Mouse (Mus musculus) liver, embryonic 14.5 days (tissue): ENCODE data around the gene Tnfrsf22. TPM values are rescaled to one million over a fixed set of nuclear protein-coding genes. Genes with fewer than 3 reads are reported as not detected.
"Not testable (repeated sequence)": the region's sequence is repeated elsewhere in the genome, so short reads cannot be mapped to it uniquely, and the experiment has no call there.

Source experiments
- ATAC-seq: fragments of 200-750 bp; cut with Nextera tagmentation; 2 replicates; pipeline ENCODE4 v1.8.0; 2017; ENCODE audit warnings: moderate number of reproducible peaks, mild to moderate bottlenecking, moderate library complexity; ENCODE audit not compliant: insufficient read depth
- DNase-seq, 3 experiments: peaks; one replicate each; pipeline ENCODE4 v3.0.0-alpha.2; 2012 to 2013; ENCODE audit warnings: low read depth in 3 of 3, low spot score in 3 of 3
- H3K27ac ChIP-seq: fragments of 300-500 bp; sonication (generic); 2 replicates; pipeline ENCODE4 v1.5.1; 2014; ENCODE audit warnings: moderate library complexity, mild to moderate bottlenecking, control low read depth, inconsistent platforms
- H3K27me3 ChIP-seq: fragments of 300-500 bp; sonication (generic); 2 replicates; pipeline ENCODE4 v1.6.1; 2014; ENCODE audit warnings: mild to moderate bottlenecking, low read length, moderate library complexity; ENCODE audit not compliant: control insufficient read depth, insufficient read depth
- H3K36me3 ChIP-seq: fragments of 300-500 bp; sonication (generic); replicated peaks from 2 replicates; pipeline ENCODE4 v1.6.1; 2014; ENCODE audit warnings: low read depth; ENCODE audit not compliant: control insufficient read depth, insufficient read depth
- H3K4me1 ChIP-seq, 2 experiments: fragments of 200-500 bp in 1 of 2; fragments of 300-500 bp in 1 of 2; sonication (generic) in 1 of 2; replicated peaks; 2 replicates each; pipeline ENCODE4 v1.6.1; 2012 to 2014; ENCODE audit warnings: antibody characterized with exemption in 1 of 2, inconsistent platforms in 1 of 2, low read length in 1 of 2; ENCODE audit not compliant: control insufficient read depth in 2 of 2, insufficient read depth in 2 of 2
- H3K4me2 ChIP-seq: fragments of 300-500 bp; sonication (generic); 2 replicates; pipeline ENCODE4 v1.6.1; 2014; ENCODE audit warnings: low read depth, mild to moderate bottlenecking, control low read depth, moderate library complexity
- H3K4me3 ChIP-seq, 2 experiments: fragments of 200-500 bp in 1 of 2; fragments of 300-500 bp in 1 of 2; sonication (generic) in 1 of 2; 2 replicates each; pipeline ENCODE4 v1.5.1; 2012 to 2014; ENCODE audit warnings: low read depth in 2 of 2, low read length in 2 of 2, mild to moderate bottlenecking in 2 of 2, control low read depth in 1 of 2, inconsistent platforms in 1 of 2, moderate library complexity in 1 of 2; ENCODE audit not compliant: insufficient read depth in 1 of 2
- H3K9ac ChIP-seq: fragments of 300-500 bp; sonication (generic); replicated peaks from 2 replicates; pipeline ENCODE4 v1.6.1; 2014; ENCODE audit warnings: mild to moderate bottlenecking, control low read depth, moderate library complexity
- H3K9me3 ChIP-seq: fragments of 300-500 bp; sonication (generic); 2 replicates; pipeline ENCODE4 v1.6.1; 2016; ENCODE audit warnings: low read length, mixed read lengths; ENCODE audit not compliant: control insufficient read depth
- CTCF ChIP-seq: IDR thresholded peaks from 2 replicates; pipeline ENCODE4 v1.5.1; 2016; ENCODE audit warnings: antibody characterized with exemption, low read depth, control low read depth
- EP300 ChIP-seq: IDR thresholded peaks from 2 replicates; pipeline ENCODE4 v1.6.1; 2016; ENCODE audit warnings: antibody characterized with exemption, low read depth
- WGBS: fragments of 180-500 bp; shearing (Covaris S2); extraction: QIAGEN DNeasy Blood & Tissue Kit; methylation state at CpG from one replicate; pipeline ENCODE4 v1.1.7; 2014; ENCODE audit not compliant: insufficient replicate concordance; 5-methylcytosine and 5-hydroxymethylcytosine counted together
- polyA plus RNA-seq, 2 experiments: library from polyadenylated mRNA; depleted of rRNA in 1 of 2; stranded (reverse) in 1 of 2; unstranded in 1 of 2; fragments of >200 nt; fragmentation: Nextera tagmentation in 1 of 2; extraction: Ambion mirVana in 1 of 2; gene quantifications; 2 replicates each; pipeline versions ENCODE4 v1.2.1 to v1.2.3; 2012 to 2014

Gene Tnfrsf22
- polyA plus RNA-seq, 2 experiments, result 0.71 to 0.99 TPM

DNA sequence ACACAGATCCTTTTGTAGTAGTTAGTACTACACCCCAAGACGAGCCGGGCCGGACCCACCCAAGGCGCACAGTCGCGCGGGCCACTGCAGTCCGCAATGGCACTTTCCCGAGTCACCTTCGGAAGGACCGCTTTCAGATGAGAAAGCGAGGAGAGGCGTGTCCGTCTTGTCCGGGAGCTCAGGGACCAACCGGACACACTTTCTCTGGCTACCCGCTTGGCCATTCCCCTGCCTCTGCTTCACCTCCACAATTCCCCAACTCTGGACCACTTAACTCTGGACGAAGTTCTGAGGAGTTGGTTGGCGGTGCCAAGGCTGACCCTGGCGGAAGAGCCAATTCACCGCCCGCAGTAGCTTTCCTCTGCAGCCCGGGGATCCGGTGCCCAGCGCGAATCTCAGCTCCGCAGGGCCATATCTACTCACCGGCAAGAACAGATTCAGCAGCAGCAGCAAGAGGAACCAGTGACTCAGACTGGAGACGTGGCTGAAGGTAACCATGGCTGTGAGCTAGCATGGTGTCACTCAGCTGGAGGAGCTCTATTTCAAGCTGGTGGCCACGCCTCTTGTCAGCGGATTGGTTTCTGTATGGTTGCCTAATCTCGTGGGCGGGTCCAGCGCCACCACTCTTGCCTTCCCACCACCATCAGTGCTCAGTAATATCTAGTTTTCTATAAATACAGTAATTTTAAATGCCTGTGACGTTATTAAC lies 36.1 kb upstream of the Tnfrsf22 start, which contains the start of gene Tnfrsf23:
TSS of gene Tnfrsf23 (minus strand) at position 514 of the 709 bp plus-strand sequence.
- 3% methylated on average over 35 of the region's 35 CpGs for WGBS
- no peaks in the 10 kb centered on the region for H3K4me1 ChIP-seq
- no peak within 1 kb of the TSS for H3K9ac ChIP-seq
- peak within 1 kb of the TSS; percentile 64 for H3K4me2 ChIP-seq
- no peaks in the 10 kb centered on the region for H3K36me3 ChIP-seq
- peak; percentile 63 for ATAC-seq
- no peaks in the 10 kb centered on the region for H3K9me3 ChIP-seq
- H3K27me3 ChIP-seq, result peaks cover 3% of the 10 kb centered on the region
- DNase-seq, result peak; percentile 46 to 60 (median 48)
- peak within 1 kb of the TSS; percentile 37 to 46 for H3K4me3 ChIP-seq
- TF ChIP-seq CTCF, result no peak
- no peak for TF ChIP-seq EP300
- H3K27ac ChIP-seq, result no peak within 1 kb of the TSS

DNA sequence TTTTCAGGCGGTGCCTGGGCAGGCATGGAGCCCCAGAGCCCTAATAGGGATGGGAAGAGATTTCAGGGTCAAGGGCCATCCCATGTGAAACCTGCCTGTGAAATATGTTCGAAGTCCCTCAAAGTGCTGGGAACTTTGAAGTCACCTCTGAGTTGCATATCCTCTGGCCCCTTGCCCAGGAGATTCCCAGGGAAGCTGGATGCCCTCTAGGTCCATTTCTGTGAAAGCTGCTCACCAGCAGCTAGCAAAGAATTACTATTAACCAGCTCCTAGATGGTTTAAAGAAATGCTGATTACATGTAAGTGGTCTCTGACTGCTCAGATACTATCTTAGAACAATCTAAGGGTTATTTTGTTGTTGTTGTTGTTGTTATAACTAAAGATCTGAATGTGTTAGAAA lies 35.1 kb upstream of the Tnfrsf22 start:
- not testable (repeated sequence) for H3K27me3 ChIP-seq, H3K4me1 ChIP-seq, H3K9ac ChIP-seq, H3K4me2 ChIP-seq, H3K4me3 ChIP-seq, DNase-seq, H3K27ac ChIP-seq, H3K9me3 ChIP-seq, ATAC-seq, H3K36me3 ChIP-seq
- WGBS, result 57% methylated on average over 1 of the region's 2 CpGs

DNA sequence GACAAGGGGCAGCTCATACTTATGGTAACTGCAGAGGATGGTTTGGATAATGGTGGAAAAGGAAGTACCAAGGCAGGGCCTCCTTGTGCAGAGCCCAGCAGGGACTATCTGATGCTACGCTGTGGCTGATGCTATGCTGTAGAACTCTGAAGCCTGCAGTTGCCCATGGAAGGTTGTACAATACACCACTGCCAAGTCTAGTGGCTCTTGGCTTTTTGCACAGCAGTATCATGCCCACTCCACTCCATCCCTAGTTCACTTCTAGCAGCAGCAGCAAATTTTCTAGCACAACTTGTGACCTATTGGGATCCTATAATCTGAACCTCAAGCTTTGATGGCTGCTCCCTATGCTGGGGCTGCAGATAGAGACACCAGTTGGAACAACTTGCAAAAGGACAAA lies 32.1 kb upstream of the Tnfrsf22 start:
- no peaks in the 10 kb centered on the region for H3K4me1 ChIP-seq
- TF ChIP-seq CTCF (no peak), EP300 (no peak)
- H3K36me3 ChIP-seq, result no peaks in the 10 kb centered on the region
- WGBS, result 62% methylated on average over 1 of the region's 1 CpGs
- no peak overlapping the region for H3K27ac ChIP-seq
- no peak overlapping the region for H3K4me2 ChIP-seq
- ATAC-seq (no peak), DNase-seq (no peak)
- H3K27me3 ChIP-seq, result peaks cover 3% of the 10 kb centered on the region
- no peak overlapping the region for H3K4me3 ChIP-seq
- no peaks in the 10 kb centered on the region for H3K9me3 ChIP-seq
- H3K9ac ChIP-seq, result no peak overlapping the region

DNA sequence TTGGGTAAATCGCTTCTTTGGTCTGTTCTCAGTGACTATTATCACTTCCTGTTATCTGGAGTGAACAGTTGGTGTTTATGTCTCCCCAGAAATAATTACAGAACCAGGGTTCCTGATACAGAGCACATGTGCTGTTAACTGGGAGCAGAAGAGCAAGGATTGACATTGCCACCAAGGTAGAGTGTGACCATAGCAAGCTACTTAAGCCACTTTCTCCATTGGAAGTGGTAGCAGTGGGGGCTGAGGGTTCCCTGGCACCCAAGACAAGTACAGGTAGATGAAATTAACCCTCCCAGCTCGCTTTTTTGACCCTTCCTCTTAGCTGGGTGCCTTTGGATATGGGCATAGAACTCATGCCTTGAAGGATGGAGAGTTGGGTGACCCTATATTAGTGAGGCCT lies 31.4 kb upstream of the Tnfrsf22 start:
- not testable (repeated sequence) for H3K9ac ChIP-seq, DNase-seq, H3K36me3 ChIP-seq, H3K27ac ChIP-seq, ATAC-seq, H3K4me3 ChIP-seq, H3K4me1 ChIP-seq, H3K9me3 ChIP-seq, H3K27me3 ChIP-seq, H3K4me2 ChIP-seq
- WGBS, result 24% methylated on average over 2 of the region's 2 CpGs

DNA sequence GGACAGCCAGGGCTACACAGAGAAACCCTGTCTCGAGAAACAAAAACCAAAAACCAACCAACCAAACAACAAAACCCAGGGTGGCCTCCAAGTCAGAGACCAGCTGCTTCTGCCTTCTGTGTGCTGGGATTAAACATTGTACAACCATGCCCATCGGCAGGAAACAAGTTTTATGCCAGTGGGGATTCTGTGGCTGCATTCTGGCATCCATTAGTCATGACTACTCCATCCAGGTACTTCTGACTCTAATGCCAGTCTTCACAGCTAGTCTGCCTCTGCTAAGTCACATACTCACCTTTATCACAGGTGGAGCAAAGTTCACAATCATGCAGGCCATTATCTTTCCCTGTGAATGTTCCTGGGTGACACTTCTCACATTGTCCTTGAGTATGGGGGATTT lies 30.2 kb upstream of the Tnfrsf22 start:
- H3K27me3 ChIP-seq, result not testable (repeated sequence)

More for the DNA sequence above, 30.2 kb upstream of the Tnfrsf22 start:
- H3K4me3 ChIP-seq, H3K9ac ChIP-seq, DNase-seq, H3K4me2 ChIP-seq, ATAC-seq, H3K9me3 ChIP-seq, H3K36me3 ChIP-seq, H3K27ac ChIP-seq, H3K4me1 ChIP-seq: not testable (repeated sequence)
- 61% methylated on average over 2 of the region's 2 CpGs for WGBS
